Mouse (Mus musculus): ENCODE data around the gene Jak2.

Gene Jak2

DNA sequence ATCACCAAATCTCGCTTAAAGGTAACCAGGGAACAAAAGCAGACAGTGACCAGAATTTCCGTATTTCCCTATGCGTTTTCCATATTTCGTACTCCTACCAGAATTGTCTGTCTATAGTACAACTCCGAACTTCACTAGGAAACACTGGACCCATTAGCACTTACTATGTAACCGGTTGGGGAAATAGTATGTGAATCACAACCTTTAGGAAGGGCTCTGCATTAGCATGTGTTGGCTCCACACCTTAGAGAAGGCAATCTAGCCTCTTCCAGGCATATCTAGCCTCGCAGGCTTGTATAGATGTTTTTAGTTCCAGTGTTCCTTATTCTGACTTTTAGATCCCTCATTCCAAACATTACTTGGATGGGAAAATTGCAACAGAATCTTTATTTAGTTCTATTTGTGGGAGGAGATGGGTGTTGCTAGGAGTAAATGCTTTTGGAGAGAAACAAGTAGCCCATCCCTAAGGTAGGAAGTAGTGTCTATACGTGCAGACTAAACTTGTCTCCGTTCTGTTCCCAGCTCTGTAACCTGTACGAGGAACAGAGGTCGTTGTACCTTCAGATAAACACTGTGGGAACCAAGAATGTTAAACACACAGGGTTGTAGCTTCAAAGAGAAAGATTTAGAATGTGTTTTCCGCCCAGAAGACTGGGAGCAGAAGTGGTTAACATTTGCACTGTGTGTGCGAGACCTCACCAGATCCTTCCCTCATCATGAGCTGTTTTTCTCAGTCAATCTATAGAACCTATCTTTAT lies 110.7 kb downstream of the Jak2 start:
- no peak for DNase-seq (ENCODE audit: low spot score)
